Mouse (Mus musculus) E14TG2a.4 (cell line): ENCODE measurements around the gene Adam22.

Source experiments
- CTCF ChIP-seq: conservative IDR thresholded peaks from 2 replicates; pipeline ENCODE4 v1.5.1; 2014; ENCODE audit warnings: low read length
- NANOG ChIP-seq: IDR thresholded peaks from 2 replicates; pipeline ENCODE4 v1.6.1; 2014; ENCODE audit warnings: borderline replicate concordance, low read length, mixed read lengths
- POU5F1 ChIP-seq: IDR thresholded peaks from 2 replicates; pipeline ENCODE4 v1.6.1; 2014; ENCODE audit warnings: low read length, borderline replicate concordance

- TF ChIP-seq CTCF, result no peak
- TF ChIP-seq POU5F1, result no peak
- TF ChIP-seq NANOG, result no peak
Observed at GRCm38 (mm10) chr5:8373415-8373814, 5.5 kb upstream of the Adam22 start.
